8 mouse cellular contexts compared by ENCODE assay signal in the genomic region with DNA sequence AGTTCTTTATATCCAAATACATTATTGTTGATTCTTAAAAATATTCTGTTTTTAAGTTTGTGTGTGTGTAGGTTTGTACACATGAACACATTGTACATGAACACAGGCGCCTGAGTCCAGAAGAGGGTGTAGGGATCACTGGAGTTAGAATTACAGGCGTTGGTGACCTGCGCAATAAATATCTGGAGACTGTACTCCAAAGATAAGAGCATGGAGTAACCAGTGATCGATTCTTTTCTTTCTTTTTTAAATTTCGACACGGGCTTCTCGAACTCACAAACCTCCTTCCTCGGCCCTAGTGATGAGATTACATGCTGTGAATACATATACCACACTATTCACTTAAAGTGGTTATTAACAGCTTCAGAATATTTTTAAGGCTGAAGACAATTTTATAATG. TPM values are rescaled to one million over a fixed set of nuclear protein-coding genes. Genes with fewer than 3 reads are reported as not detected.
DNase-seq lines count a peak whose midpoint lies in the region; ATAC-seq lines count a peak whose summit lies in the region.

No protein-coding gene starts in this region.

- intact Hi-C loops in left cerebral cortex, postnatal 4 days (cut with DNase I) = no loop called here

- WGBS in lung, embryonic 15.5 days = 74% methylated on average over 8 of the region's 8 CpGs
- 78% methylated on average over 8 of the region's 8 CpGs for WGBS in forebrain, embryonic 15.5 days
- WGBS in liver, embryonic 12.5 days (ENCODE audit: insufficient replicate concordance) = 28% methylated on average over 8 of the region's 8 CpGs
- 75% methylated on average over 8 of the region's 8 CpGs for WGBS in stomach, embryonic 15.5 days

- H3K4me1 ChIP-seq in lung, embryonic 15.5 days = peaks cover 9% of the 10 kb centered on the region; the same call in 1 of the 2 replicates
- 0 out of 2 replicates have a peak, but pooled peaks cover 6% of the 10 kb centered on the region for H3K4me1 ChIP-seq in forebrain, embryonic 15.5 days
- H3K4me1 ChIP-seq in liver, embryonic 12.5 days = peaks cover 26% of the 10 kb centered on the region
- no peaks in the 10 kb centered on the region for H3K4me1 ChIP-seq in stomach, embryonic 15.5 days

- H3K4me2 ChIP-seq in lung, embryonic 15.5 days = peak overlapping the region; percentile 98
- H3K4me2 ChIP-seq in forebrain, embryonic 15.5 days (replicated peaks) = peak overlapping the region; percentile 91
- H3K4me2 ChIP-seq in liver, embryonic 12.5 days = peak overlapping the region; percentile 95
- peak overlapping the region; percentile 96 for H3K4me2 ChIP-seq in stomach, embryonic 15.5 days

- H3K9ac ChIP-seq in lung, embryonic 15.5 days = no peak overlapping the region
- H3K9ac ChIP-seq in forebrain, embryonic 15.5 days (replicated peaks) = no peak overlapping the region
- H3K9ac ChIP-seq in liver, embryonic 12.5 days = peak overlapping the region; percentile 70
- H3K9ac ChIP-seq in stomach, embryonic 15.5 days = no peak overlapping the region

- H3K27ac ChIP-seq in lung, embryonic 15.5 days = no peak overlapping the region
- no peak overlapping the region for H3K27ac ChIP-seq in forebrain, embryonic 15.5 days (replicated peaks)
- H3K27ac ChIP-seq in liver, embryonic 12.5 days = peak overlapping the region; percentile 75
- no peak overlapping the region for H3K27ac ChIP-seq in stomach, embryonic 15.5 days

- no peaks in the 10 kb centered on the region for H3K36me3 ChIP-seq in lung, embryonic 15.5 days
- no peaks in the 10 kb centered on the region for H3K36me3 ChIP-seq in forebrain, embryonic 15.5 days
- H3K36me3 ChIP-seq in liver, embryonic 12.5 days = no peaks in the 10 kb centered on the region
- H3K36me3 ChIP-seq in stomach, embryonic 15.5 days = no peaks in the 10 kb centered on the region

- no peak for DNase-seq in lung, postnatal 10 days
- DNase-seq in left cerebral cortex, postnatal 4 days = no peak
- no peak for DNase-seq in kidney, postnatal 36 days

- H3K4me3 ChIP-seq in lung, embryonic 15.5 days = peak overlapping the region; percentile 80; the same call in 1 of the 2 replicates
- peak overlapping the region; percentile 91; the same call in 1 of the 2 replicates for H3K4me3 ChIP-seq in forebrain, embryonic 15.5 days
- peak overlapping the region; percentile 74 for H3K4me3 ChIP-seq in liver, embryonic 12.5 days
- H3K4me3 ChIP-seq in stomach, embryonic 15.5 days (replicated peaks) = peak overlapping the region; percentile 73; the same call in 1 of the 2 replicates

- no peaks in the 10 kb centered on the region for H3K9me3 ChIP-seq in lung, embryonic 15.5 days
- H3K9me3 ChIP-seq in forebrain, embryonic 15.5 days = no peaks in the 10 kb centered on the region
- no peaks in the 10 kb centered on the region for H3K9me3 ChIP-seq in liver, embryonic 12.5 days (replicated peaks)
- H3K9me3 ChIP-seq in stomach, embryonic 15.5 days = no peaks in the 10 kb centered on the region

- no peak for ATAC-seq in lung, embryonic 15.5 days (ENCODE audit: borderline replicate concordance, extremely low read depth, low FRiP score, low TSS enrichment)
- peak; percentile 19; the same call in 1 of the 2 replicates for ATAC-seq in forebrain, embryonic 15.5 days (replicated peaks)
- ATAC-seq in liver, embryonic 12.5 days = peak; percentile 83
- peak; percentile 67; the same call in 1 of the 2 replicates for ATAC-seq in stomach, embryonic 15.5 days (ENCODE audit: insufficient read depth, low FRiP score, low read depth)
- ATAC-seq in monocyte, adult 5-6 weeks (replicated peaks; ENCODE audit: insufficient number of reproducible peaks, low FRiP score, low TSS enrichment, poor library complexity, severe bottlenecking) = no peak

- H3K27me3 ChIP-seq in lung, embryonic 15.5 days = no peaks in the 10 kb centered on the region
- H3K27me3 ChIP-seq in forebrain, embryonic 15.5 days = no peaks in the 10 kb centered on the region
- H3K27me3 ChIP-seq in liver, embryonic 12.5 days (replicated peaks) = no peaks in the 10 kb centered on the region
- H3K27me3 ChIP-seq in stomach, embryonic 15.5 days (replicated peaks) = no peaks in the 10 kb centered on the region

RNA-seq across cellular contexts. Expression of a gene that starts 0.6 kb away (rescaled TPM):
- 7.6 and 7.9 TPM in 2 replicates for polyA plus RNA-seq in lung, embryonic 15.5 days (2015; fragmentation: Nextera tagmentation; extraction: Ambion mirVana)
- 14.3 and 16.2 TPM in 2 replicates for polyA plus RNA-seq in forebrain, embryonic 15.5 days (2015; fragmentation: Nextera tagmentation; extraction: Ambion mirVana)
- polyA plus RNA-seq in liver, embryonic 12.5 days (2016; fragmentation: Nextera tagmentation; extraction: Ambion mirVana) = 4.7 and 5.6 TPM in 2 replicates
- 6.0 and 6.4 TPM in 2 replicates for polyA plus RNA-seq in stomach, embryonic 15.5 days (2015; fragmentation: Nextera tagmentation; extraction: Ambion mirVana)
- total RNA-seq in left cerebral cortex, postnatal 4 days (2021) = 10 to 100 TPM; 21.3 to 22.8 TPM
- 0.19 to 1.1 TPM in 2 of 3 replicates, not detected in the other for total RNA-seq in monocyte, adult 5-6 weeks (2017)

RNA-seq across cellular contexts. Expression of a gene that starts 21.5 kb away (rescaled TPM):
- 146 and 148 TPM in 2 replicates for polyA plus RNA-seq in lung, embryonic 15.5 days (2015; fragmentation: Nextera tagmentation; extraction: Ambion mirVana)
- polyA plus RNA-seq in forebrain, embryonic 15.5 days (2015; fragmentation: Nextera tagmentation; extraction: Ambion mirVana) = 216 and 224 TPM in 2 replicates
- 40.4 and 48.6 TPM in 2 replicates for polyA plus RNA-seq in liver, embryonic 12.5 days (2016; fragmentation: Nextera tagmentation; extraction: Ambion mirVana)
- 96.3 and 98.2 TPM in 2 replicates for polyA plus RNA-seq in stomach, embryonic 15.5 days (2015; fragmentation: Nextera tagmentation; extraction: Ambion mirVana)
- 10 to 100 TPM; 69.2 to 70.2 TPM for total RNA-seq in left cerebral cortex, postnatal 4 days (2021)
- total RNA-seq in monocyte, adult 5-6 weeks (2017) = 4.1 to 7.8 TPM (median 6.6 TPM) in 3 replicates

RNA-seq across cellular contexts. Expression of a gene that starts 37.7 kb away (rescaled TPM):
- polyA plus RNA-seq in lung, embryonic 15.5 days (2015; fragmentation: Nextera tagmentation; extraction: Ambion mirVana) = 788 and 807 TPM in 2 replicates
- polyA plus RNA-seq in forebrain, embryonic 15.5 days (2015; fragmentation: Nextera tagmentation; extraction: Ambion mirVana) = 376 and 385 TPM in 2 replicates
- polyA plus RNA-seq in liver, embryonic 12.5 days (2016; fragmentation: Nextera tagmentation; extraction: Ambion mirVana) = 702 and 711 TPM in 2 replicates
- 705 and 736 TPM in 2 replicates for polyA plus RNA-seq in stomach, embryonic 15.5 days (2015; fragmentation: Nextera tagmentation; extraction: Ambion mirVana)
- total RNA-seq in left cerebral cortex, postnatal 4 days (2021) = 100 to 1,000 TPM; 201 to 220 TPM
- 1,228 to 1,583 TPM (median 1,384 TPM) in 3 replicates for total RNA-seq in monocyte, adult 5-6 weeks (2017)

Comparison
In these comparisons a context has a peak if more than half of its experiments do, and no peak if none do; other contexts are left out.
1. ATAC-seq: peak in forebrain, embryonic 15.5 days (single experiment), liver, embryonic 12.5 days (single experiment) and stomach, embryonic 15.5 days (single experiment); none in lung, embryonic 15.5 days (single experiment) and monocyte, adult 5-6 weeks (single experiment).
2. Peak in every context shown above with its lines, with median percentiles within 50 percentile points of each other: H3K4me2 ChIP-seq and H3K4me3 ChIP-seq.